Mouse (Mus musculus): ENCODE results near the gene Tspan5. TPM values are rescaled to one million over a fixed set of nuclear protein-coding genes. Genes with fewer than 3 reads are reported as not detected.

Gene Tspan5
- total and polyA plus RNA-seq, 2 experiments from 2014 or later = 99.4 to 156 TPM

DNA sequence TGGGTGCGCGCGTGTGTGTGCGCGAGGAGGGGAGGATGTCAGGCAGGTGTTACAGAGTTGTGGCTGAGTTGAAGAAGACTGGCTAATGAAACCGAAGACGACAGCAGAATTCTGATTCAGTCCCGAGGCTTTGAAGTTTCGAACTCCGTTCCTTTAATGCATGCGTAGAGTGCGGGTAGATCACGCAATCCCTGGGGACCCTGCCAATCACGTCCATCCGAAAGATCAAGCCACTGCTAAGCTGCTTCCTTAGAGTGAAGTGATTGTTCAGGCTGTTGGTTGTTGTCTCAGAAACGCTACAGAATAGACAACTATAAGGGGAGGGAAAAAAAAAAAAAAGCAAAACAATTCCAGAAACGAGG lies 46.5 kb downstream of the Tspan5 start:
- H3K9me3 ChIP-seq (ENCODE audit: low read length) = no peaks in the 10 kb centered on the region
- ATAC-seq (ENCODE audit: low FRiP score) = peak; percentile 41

DNA sequence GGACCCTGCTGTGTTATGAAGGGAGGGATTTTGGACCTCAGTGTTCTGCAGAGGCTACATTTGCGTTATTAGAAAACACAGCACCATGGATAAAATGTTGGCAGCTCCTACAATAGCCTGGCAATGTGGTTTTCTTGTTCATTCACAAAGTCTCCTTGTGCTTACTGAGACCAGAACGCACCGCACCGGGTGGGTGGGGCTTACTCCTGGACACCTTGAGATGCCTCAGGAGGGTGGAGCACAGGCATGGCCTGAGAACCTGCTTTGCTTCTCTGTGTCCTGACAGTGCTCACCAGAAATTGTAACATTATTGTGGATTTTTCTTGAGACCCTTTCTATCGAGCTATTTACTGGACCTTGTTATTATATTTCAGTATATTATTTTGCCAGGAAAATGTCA lies 47.3 kb downstream of the Tspan5 start:
- no peaks in the 10 kb centered on the region for H3K4me1 ChIP-seq (ENCODE audit: insufficient read depth, low read length)
- no peak for TF ChIP-seq CTCF (IDR thresholded peaks at IDR 0.05)
- no peaks in the 10 kb centered on the region for H3K27me3 ChIP-seq (ENCODE audit: insufficient read depth, low read length)
- peak overlapping the region; percentile 0; the same call in 1 of the 2 replicates for H3K4me2 ChIP-seq (ENCODE audit: low read depth, low read length, poor library complexity, severe bottlenecking)
- no peak overlapping the region for H3K9ac ChIP-seq (replicated peaks; ENCODE audit: low read length, poor library complexity, severe bottlenecking)
- no peaks in the 10 kb centered on the region for H3K36me3 ChIP-seq (ENCODE audit: insufficient read depth, low read length)
- no peak overlapping the region for H3K27ac ChIP-seq (ENCODE audit: low read depth, low read length)
- WGBS = 77% methylated on average over 5 of the region's 5 CpGs
- no peaks in the 10 kb centered on the region for H3K9me3 ChIP-seq (ENCODE audit: low read length)
- DNase-seq (ENCODE audit: low spot score) (no peak), ATAC-seq (ENCODE audit: low FRiP score) (no peak)
- H3K4me3 ChIP-seq (ENCODE audit: low read depth, low read length) = no peak overlapping the region

More for the DNA sequence above, 46.5 kb downstream of the Tspan5 start:
- TF ChIP-seq CTCF (IDR thresholded peaks at IDR 0.05) = no peak
- 40% methylated on average over 17 of the region's 17 CpGs for WGBS
- Histone ChIP-seq H3K27me3 (ENCODE audit: insufficient read depth, low read length) (no peaks in the 10 kb centered on the region), H3K4me1 (ENCODE audit: insufficient read depth, low read length) (peaks cover 5% of the 10 kb centered on the region; the same call in 1 of the 2 replicates), H3K9ac (replicated peaks; ENCODE audit: low read length, poor library complexity, severe bottlenecking) (no peak overlapping the region), H3K4me3 (ENCODE audit: low read depth, low read length) (no peak overlapping the region), H3K36me3 (ENCODE audit: insufficient read depth, low read length) (no peaks in the 10 kb centered on the region), H3K4me2 (ENCODE audit: low read depth, low read length, poor library complexity, severe bottlenecking) (peak overlapping the region; percentile 0; the same call in 1 of the 2 replicates), H3K27ac (ENCODE audit: low read depth, low read length) (no peak overlapping the region)
- no peak for DNase-seq (ENCODE audit: low spot score)

- Histone ChIP-seq H3K27ac (ENCODE audit: low read depth, low read length) (no peak overlapping the region), H3K4me1 (ENCODE audit: insufficient read depth, low read length) (no peaks in the 10 kb centered on the region), H3K4me3 (ENCODE audit: low read depth, low read length) (no peak overlapping the region), H3K27me3 (ENCODE audit: insufficient read depth, low read length) (no peaks in the 10 kb centered on the region), H3K4me2 (ENCODE audit: low read depth, low read length, poor library complexity, severe bottlenecking) (no peak overlapping the region), H3K36me3 (ENCODE audit: insufficient read depth, low read length) (no peaks in the 10 kb centered on the region), H3K9ac (replicated peaks; ENCODE audit: low read length, poor library complexity, severe bottlenecking) (no peak overlapping the region), H3K9me3 (ENCODE audit: low read length) (no peaks in the 10 kb centered on the region)
- WGBS = 88% methylated on average over 8 of the region's 8 CpGs
- DNase-seq (ENCODE audit: low spot score) (no peak), ATAC-seq (ENCODE audit: low FRiP score) (no peak)
- TF ChIP-seq CTCF (IDR thresholded peaks at IDR 0.05) = no peak
Measured at GRCm38 (mm10) chr3:138794533-138794932, 52.5 kb downstream of the Tspan5 start.

DNA sequence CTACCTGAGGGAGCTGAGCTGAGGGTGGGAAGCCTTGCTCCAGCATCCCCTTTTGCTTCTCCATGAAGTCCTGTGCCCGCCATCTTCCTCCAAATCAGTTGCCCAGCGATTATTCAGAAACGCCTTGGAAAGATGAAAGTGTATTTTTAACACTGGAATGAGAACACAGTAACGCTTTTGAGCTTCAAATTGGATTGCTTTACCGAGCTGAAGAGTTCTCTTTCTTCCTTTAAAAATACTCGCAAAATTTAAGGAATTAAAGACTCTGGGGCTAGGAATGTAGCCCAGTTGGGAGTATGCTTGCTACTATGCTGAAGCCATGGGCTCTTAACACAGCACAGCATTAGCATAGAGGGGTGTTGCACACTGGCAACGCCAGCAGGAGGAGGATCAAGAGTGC lies 54.0 kb downstream of the Tspan5 start:
- WGBS = 66% methylated on average over 7 of the region's 7 CpGs
- ATAC-seq (ENCODE audit: low FRiP score) (no peak), DNase-seq (ENCODE audit: low spot score) (no peak)
- no peak for TF ChIP-seq CTCF (IDR thresholded peaks at IDR 0.05)
- Histone ChIP-seq H3K9ac (replicated peaks; ENCODE audit: low read length, poor library complexity, severe bottlenecking) (no peak overlapping the region), H3K9me3 (ENCODE audit: low read length) (no peaks in the 10 kb centered on the region), H3K27ac (ENCODE audit: low read depth, low read length) (no peak overlapping the region), H3K4me1 (ENCODE audit: insufficient read depth, low read length) (peaks cover 5% of the 10 kb centered on the region), H3K27me3 (ENCODE audit: insufficient read depth, low read length) (no peaks in the 10 kb centered on the region), H3K4me3 (ENCODE audit: low read depth, low read length) (no peak overlapping the region), H3K4me2 (ENCODE audit: low read depth, low read length, poor library complexity, severe bottlenecking) (no peak overlapping the region), H3K36me3 (ENCODE audit: insufficient read depth, low read length) (no peaks in the 10 kb centered on the region)

- ATAC-seq (ENCODE audit: low FRiP score) = no peak
Measured at GRCm38 (mm10) chr3:138796583-138796982, 54.6 kb downstream of the Tspan5 start.

GRCm38 (mm10) chr3:138800664-138801411 lies 58.8 kb downstream of the Tspan5 start:
- Histone ChIP-seq H3K4me2 (ENCODE audit: low read depth, low read length, poor library complexity, severe bottlenecking) (0 out of 2 replicates have a peak overlapping the region, but pooled peaks have one; percentile 20), H3K27me3 (ENCODE audit: insufficient read depth, low read length) (no peaks in the 10 kb centered on the region), H3K9me3 (ENCODE audit: low read length) (no peaks in the 10 kb centered on the region), H3K4me1 (ENCODE audit: insufficient read depth, low read length) (peaks cover 29% of the 10 kb centered on the region), H3K36me3 (ENCODE audit: insufficient read depth, low read length) (no peaks in the 10 kb centered on the region), H3K27ac (ENCODE audit: low read depth, low read length) (peak overlapping the region; percentile 55; the same call in 1 of the 2 replicates), H3K9ac (replicated peaks; ENCODE audit: low read length, poor library complexity, severe bottlenecking) (peak overlapping the region; percentile 40), H3K4me3 (ENCODE audit: low read depth, low read length) (no peak overlapping the region)
- WGBS = 25% methylated on average over 16 of the region's 16 CpGs
- no peak for TF ChIP-seq CTCF (IDR thresholded peaks at IDR 0.05)
- DNase-seq (ENCODE audit: low spot score) (peak; percentile 76), ATAC-seq (ENCODE audit: low FRiP score) (no peak)

More at GRCm38 (mm10) chr3:138796583-138796982, 54.6 kb downstream of the Tspan5 start:
- Histone ChIP-seq H3K4me3 (ENCODE audit: low read depth, low read length) (no peak overlapping the region), H3K9me3 (ENCODE audit: low read length) (no peaks in the 10 kb centered on the region), H3K9ac (replicated peaks; ENCODE audit: low read length, poor library complexity, severe bottlenecking) (no peak overlapping the region), H3K4me1 (ENCODE audit: insufficient read depth, low read length) (peaks cover 8% of the 10 kb centered on the region), H3K4me2 (ENCODE audit: low read depth, low read length, poor library complexity, severe bottlenecking) (no peak overlapping the region), H3K27me3 (ENCODE audit: insufficient read depth, low read length) (no peaks in the 10 kb centered on the region), H3K27ac (ENCODE audit: low read depth, low read length) (no peak overlapping the region), H3K36me3 (ENCODE audit: insufficient read depth, low read length) (no peaks in the 10 kb centered on the region)
- no peak for TF ChIP-seq CTCF (IDR thresholded peaks at IDR 0.05)
- DNase-seq (ENCODE audit: low spot score) = no peak
- whole genome bisulfite sequencing = 90% methylated on average over 3 of the region's 3 CpGs
